Mouse (Mus musculus) small intestine, adult 2 months (tissue): ENCODE results near the gene Rras2. TPM values are rescaled to one million over a fixed set of nuclear protein-coding genes. Genes with fewer than 3 reads are reported as not detected.

Source experiments
- H3K27ac ChIP-seq: fragments of 200-500 bp; 2 replicates; pipeline ENCODE4 v1.5.1; 2012; ENCODE audit warnings: low read depth, low read length, control low read depth, inconsistent platforms; ENCODE audit not compliant: insufficient read depth
- H3K27me3 ChIP-seq: fragments of 200-500 bp; 2 replicates; pipeline ENCODE4 v1.6.1; 2012; ENCODE audit warnings: mild to moderate bottlenecking, moderate library complexity, low read length, inconsistent platforms; ENCODE audit not compliant: control insufficient read depth, insufficient read depth
- H3K36me3 ChIP-seq: fragments of 200-500 bp; 2 replicates; pipeline ENCODE4 v1.6.1; 2012; ENCODE audit warnings: mild to moderate bottlenecking, low read length, control low read depth, inconsistent platforms; ENCODE audit not compliant: control insufficient read depth, insufficient read depth
- H3K4me1 ChIP-seq: fragments of 200-500 bp; 2 replicates; pipeline ENCODE4 v1.6.1; 2012; ENCODE audit warnings: low read length, inconsistent platforms, mixed read lengths; ENCODE audit not compliant: control insufficient read depth, insufficient read depth, insufficient read length
- H3K4me3 ChIP-seq: fragments of 200-500 bp; 2 replicates; pipeline ENCODE4 v1.5.1; 2012; ENCODE audit warnings: low read depth, mild to moderate bottlenecking, control low read depth, inconsistent platforms, low read length, moderate library complexity
- CTCF ChIP-seq: fragments of 200-500 bp; IDR thresholded peaks from 2 replicates; pipeline ENCODE4 v1.5.1; 2012; ENCODE audit warnings: low read depth, mild to moderate bottlenecking, control low read depth, inconsistent platforms, low read length, moderate library complexity, mixed read lengths; ENCODE audit not compliant: insufficient replicate concordance, insufficient read length; ENCODE audit errors: extremely low read depth
- POLR2A ChIP-seq: fragments of 200-500 bp; IDR thresholded peaks from 2 replicates; pipeline ENCODE4 v1.6.1; 2012; ENCODE audit warnings: low read depth, mild to moderate bottlenecking, control low read depth, inconsistent platforms, low read length, moderate library complexity
- WGBS: fragments of 180-500 bp; shearing (Covaris S2); methylation state at CpG from one replicate; pipeline ENCODE4 v1.1.7; 2018; 5-methylcytosine and 5-hydroxymethylcytosine counted together
- polyA plus RNA-seq: library from polyadenylated mRNA; depleted of rRNA; stranded (reverse); fragments of >200 nt; gene quantifications from 2 replicates; pipeline ENCODE4 v1.2.3, GENCODE M21; 2012

Gene Rras2
- polyA plus RNA-seq, 1 experiment: 21.3 TPM

DNA sequence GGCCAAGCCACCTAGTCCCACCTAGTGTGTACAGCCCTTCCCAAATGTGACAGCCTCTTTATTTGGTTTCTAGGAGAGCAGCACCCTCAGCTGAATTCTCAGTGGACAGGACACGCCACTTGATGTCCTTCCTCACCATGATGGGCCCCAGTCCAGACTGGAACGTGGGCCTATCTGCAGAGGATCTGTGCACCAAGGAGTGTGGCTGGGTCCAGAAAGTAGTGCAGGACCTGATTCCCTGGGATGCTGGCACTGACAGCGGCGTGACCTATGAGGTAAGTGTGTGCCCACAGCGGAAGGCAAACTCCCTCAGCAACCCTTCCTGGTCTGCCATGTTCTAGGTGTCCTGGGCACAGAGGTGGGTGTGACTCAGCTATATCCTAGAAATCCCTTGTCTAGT, 88.8 kb downstream of the Rras2 start:
- no peak overlapping the region for H3K4me3 ChIP-seq
- H3K27me3 ChIP-seq: no peaks in the 10 kb centered on the region
- no peak overlapping the region for H3K27ac ChIP-seq
- 87% methylated on average over 5 of the region's 5 CpGs for WGBS
- no peak for TF ChIP-seq CTCF
- TF ChIP-seq POLR2A: no peak
- H3K4me1 ChIP-seq: no peaks in the 10 kb centered on the region
- H3K36me3 ChIP-seq: no peaks in the 10 kb centered on the region

DNA sequence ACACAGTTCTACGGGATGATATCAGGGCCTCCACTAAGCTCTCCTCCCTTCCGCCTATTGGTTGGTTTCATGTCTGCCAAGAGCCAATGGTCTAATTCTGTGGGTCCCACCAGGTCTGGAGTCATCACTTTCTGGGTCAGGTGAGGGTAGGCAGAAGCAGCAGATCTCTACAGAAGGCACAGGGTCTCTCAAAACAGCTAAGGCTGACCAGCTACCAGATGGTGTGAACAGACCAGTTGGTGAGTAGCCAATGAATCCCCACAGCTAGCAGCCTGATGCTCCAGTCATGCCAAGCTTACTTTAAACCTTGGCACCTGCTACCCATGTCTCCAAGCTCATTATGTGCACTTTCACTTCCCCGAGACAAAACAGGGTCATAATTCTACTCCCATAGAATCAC, 90.2 kb downstream of the Rras2 start:
- WGBS: 53% methylated on average over 3 of the region's 3 CpGs

DNA sequence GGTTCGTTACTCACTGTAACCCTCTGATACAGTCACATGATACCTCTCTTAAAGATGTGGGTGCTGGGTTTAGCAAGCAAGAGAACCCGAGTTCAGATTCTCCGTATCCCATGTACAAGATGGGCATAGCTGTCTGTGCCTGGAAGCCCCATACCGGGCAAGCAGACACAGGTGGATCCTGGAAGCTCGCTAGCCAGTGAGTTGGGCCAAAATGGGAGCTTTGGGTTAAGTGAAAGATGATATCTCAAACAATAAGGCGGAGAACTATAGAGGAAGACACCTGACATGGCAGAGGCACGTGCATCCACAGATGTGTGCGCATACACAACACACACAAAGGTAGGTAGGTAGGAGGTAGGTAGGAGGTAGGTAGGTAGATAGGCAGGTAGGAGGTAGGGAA, 90.7 kb downstream of the Rras2 start:
- no peaks in the 10 kb centered on the region for H3K27me3 ChIP-seq
- no peaks in the 10 kb centered on the region for H3K4me1 ChIP-seq
- H3K4me3 ChIP-seq: no peak overlapping the region
- no peaks in the 10 kb centered on the region for H3K36me3 ChIP-seq
- no peak overlapping the region for H3K27ac ChIP-seq
- 83% methylated on average over 8 of the region's 8 CpGs for WGBS
- no peak for TF ChIP-seq CTCF
- TF ChIP-seq POLR2A: no peak

More for the DNA sequence above, 90.2 kb downstream of the Rras2 start:
- no peaks in the 10 kb centered on the region for H3K4me1 ChIP-seq
- no peak overlapping the region for H3K27ac ChIP-seq
- H3K36me3 ChIP-seq: no peaks in the 10 kb centered on the region
- H3K4me3 ChIP-seq: no peak overlapping the region
- H3K27me3 ChIP-seq: no peaks in the 10 kb centered on the region
- no peak for TF ChIP-seq CTCF
- no peak for TF ChIP-seq POLR2A

DNA sequence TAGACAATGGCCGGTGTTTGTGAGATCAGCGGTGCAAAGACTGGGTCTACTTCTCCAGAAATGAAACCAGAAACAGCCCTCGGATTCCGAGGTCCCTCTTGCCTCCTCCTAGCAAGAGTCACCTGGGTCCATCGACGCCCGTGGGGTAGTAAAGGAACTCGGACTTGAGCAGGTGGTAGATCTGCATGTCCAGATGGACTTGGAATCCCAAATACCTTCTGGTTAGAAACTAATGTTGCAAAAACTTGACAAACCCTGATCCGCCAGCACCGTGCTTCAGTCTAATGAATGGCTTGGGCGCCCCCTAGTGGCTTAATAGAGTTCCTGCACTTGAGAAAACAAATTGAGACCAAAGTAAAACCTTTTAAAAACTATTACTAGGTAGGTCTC, 96.9 kb downstream of the Rras2 start:
- Histone ChIP-seq H3K36me3 (no peaks in the 10 kb centered on the region), H3K27ac (no peak overlapping the region), H3K4me1 (peaks cover 2% of the 10 kb centered on the region; the same call in 1 of the 2 replicates), H3K4me3 (peak overlapping the region; percentile 69), H3K27me3 (no peaks in the 10 kb centered on the region)
- under 1% methylated on average over 11 of the region's 11 CpGs for WGBS
- no peak for TF ChIP-seq POLR2A
- TF ChIP-seq CTCF: peak; percentile 97; the same call in 1 of the 2 replicates

DNA sequence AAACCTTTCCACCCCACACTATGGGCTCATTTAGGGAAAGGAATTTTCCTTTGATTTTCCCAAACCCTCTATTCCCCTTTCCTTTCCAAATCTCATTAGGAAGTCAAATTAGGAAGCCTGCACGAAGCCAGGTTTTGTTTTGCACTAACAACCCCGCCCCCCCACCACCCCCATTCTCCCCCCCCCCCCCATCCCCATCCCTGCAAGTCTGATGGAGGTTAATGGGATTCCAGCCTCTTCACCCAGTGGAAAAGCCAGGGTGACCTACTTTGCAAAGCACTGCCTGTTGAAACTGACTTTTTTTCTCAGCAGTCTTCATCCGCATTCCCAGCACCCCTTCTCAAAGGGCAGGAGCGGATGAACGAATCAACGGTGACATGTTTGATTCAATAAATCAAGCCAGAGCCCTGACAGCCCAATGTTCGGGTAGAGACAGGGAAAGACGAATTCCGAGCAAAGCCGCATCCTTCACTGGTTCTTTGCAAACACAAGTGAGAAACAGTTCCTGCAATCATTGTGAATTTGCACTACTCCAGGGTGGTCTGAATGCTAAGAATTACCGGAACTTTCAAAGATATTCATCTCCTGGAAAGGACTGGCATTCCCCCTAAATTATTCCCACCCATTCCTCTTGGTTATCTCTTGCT, 97.4 kb downstream of the Rras2 start:
- 21% methylated on average over 11 of the region's 11 CpGs for WGBS

DNA sequence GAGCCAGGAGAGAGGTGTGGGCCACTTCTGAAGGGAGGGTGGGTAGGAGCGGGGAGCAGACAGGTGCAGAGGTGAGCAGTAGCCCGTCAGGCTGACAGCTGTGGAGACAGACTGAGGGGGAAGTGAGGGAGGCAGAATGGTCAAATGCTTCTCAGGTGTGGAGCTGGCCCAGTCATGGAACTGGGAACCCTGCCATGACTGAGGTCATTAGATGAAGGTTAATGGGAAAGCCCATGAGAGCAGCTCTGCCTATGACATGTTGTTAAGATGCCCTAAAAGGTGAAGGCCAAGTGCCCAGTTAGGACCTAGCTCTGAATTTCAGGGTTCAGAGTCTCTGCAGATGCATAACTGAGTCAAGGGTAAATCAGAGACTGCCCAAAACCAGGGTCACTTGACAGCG, 98.7 kb downstream of the Rras2 start:
- H3K4me1 ChIP-seq: peaks cover 2% of the 10 kb centered on the region; the same call in 1 of the 2 replicates
- TF ChIP-seq POLR2A (no peak), CTCF (no peak)
- no peak overlapping the region for H3K4me3 ChIP-seq
- H3K27ac ChIP-seq: no peak overlapping the region
- no peaks in the 10 kb centered on the region for H3K27me3 ChIP-seq
- H3K36me3 ChIP-seq: no peaks in the 10 kb centered on the region
- WGBS: 57% methylated on average over 3 of the region's 3 CpGs

More for the DNA sequence above, 97.4 kb downstream of the Rras2 start:
- H3K27me3 ChIP-seq: no peaks in the 10 kb centered on the region
- peaks cover 2% of the 10 kb centered on the region; the same call in 1 of the 2 replicates for H3K4me1 ChIP-seq
- no peak overlapping the region for H3K27ac ChIP-seq
- H3K36me3 ChIP-seq: no peaks in the 10 kb centered on the region
- TF ChIP-seq POLR2A (no peak), CTCF (no peak)
- peak overlapping the region; percentile 69 for H3K4me3 ChIP-seq

DNA sequence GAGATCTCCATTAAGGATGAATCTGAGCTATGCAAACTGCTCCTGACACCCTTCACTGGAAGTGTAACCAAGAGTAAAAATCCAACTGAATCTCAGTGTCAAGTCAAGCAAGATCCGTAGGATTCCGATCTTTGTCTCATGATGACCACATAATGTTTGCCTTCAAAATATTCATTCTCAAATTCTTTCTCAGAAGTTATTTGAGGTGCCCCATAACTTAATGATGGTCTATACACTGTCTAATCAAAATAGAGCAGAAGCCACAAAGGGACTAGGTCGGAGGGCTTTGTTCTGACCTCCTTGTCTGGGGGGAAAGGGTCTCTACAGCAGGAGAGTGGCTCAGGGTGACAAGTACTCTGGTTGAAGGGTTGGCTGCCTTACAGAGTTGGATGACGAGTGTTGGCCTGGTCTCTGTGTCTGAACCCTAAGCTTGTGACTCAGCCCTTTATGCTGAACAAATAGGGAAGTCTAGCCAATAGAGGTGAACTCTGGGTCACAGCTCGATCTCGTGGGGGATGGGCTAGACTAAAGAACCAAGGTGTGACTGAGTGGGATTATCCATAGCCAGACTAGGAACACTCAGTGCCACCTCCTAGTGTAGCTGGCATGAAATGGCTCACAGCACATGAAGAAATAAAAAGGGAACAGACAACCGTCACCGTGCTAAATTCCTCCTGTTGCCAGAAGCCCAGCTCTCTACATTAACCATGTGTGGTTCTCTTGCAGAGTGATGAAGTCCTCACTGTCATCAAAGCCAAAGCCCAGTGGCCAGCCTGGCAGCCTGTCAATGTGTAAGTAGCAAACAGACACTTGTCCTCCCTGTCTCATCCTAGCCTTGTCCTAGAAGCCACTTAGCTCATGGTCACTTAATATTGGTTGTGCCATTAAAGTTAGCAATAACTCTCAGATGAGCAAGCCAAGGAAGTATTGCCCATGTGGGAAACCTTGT, 101.3 kb downstream of the Rras2 start:
- H3K27ac ChIP-seq: no peak overlapping the region
- WGBS: 55% methylated on average over 8 of the region's 8 CpGs

More for the DNA sequence above, 101.3 kb downstream of the Rras2 start:
- no peak for TF ChIP-seq POLR2A
- TF ChIP-seq CTCF: no peak
- no peaks in the 10 kb centered on the region for H3K27me3 ChIP-seq
- no peaks in the 10 kb centered on the region for H3K36me3 ChIP-seq
- no peak overlapping the region for H3K4me3 ChIP-seq
- peaks cover 2% of the 10 kb centered on the region; the same call in 1 of the 2 replicates for H3K4me1 ChIP-seq
